Mouse (Mus musculus): ENCODE measurements at regions not wholly inside any gene's neighbourhood (a gene's known extent, or its start where the extent isn't known, plus 50 kb on each side); places are given as distances from the start of the nearest gene placed in this dataset.

- no peaks in the 10 kb centered on the region for H3K4me1 ChIP-seq
- no peaks in the 10 kb centered on the region for H3K36me3 ChIP-seq
- 71% methylated on average over 5 of the region's 5 CpGs for WGBS
- no peak overlapping the region for H3K4me2 ChIP-seq
- no peak for ATAC-seq (ENCODE audit: insufficient read depth, low FRiP score, low read depth)
- H3K9ac ChIP-seq, result no peak overlapping the region
- no peaks in the 10 kb centered on the region for H3K9me3 ChIP-seq
- H3K27me3 ChIP-seq (replicated peaks), result no peaks in the 10 kb centered on the region
- no peak overlapping the region for H3K4me3 ChIP-seq (replicated peaks)
- H3K27ac ChIP-seq, result no peak overlapping the region
Measured at GRCm38 (mm10) chr4:34475792-34476448, 74.8 kb upstream of the Akirin2 start.

- no peak overlapping the region for H3K9ac ChIP-seq
- H3K36me3 ChIP-seq, result no peaks in the 10 kb centered on the region
- no peak overlapping the region for H3K4me3 ChIP-seq (replicated peaks)
- H3K27ac ChIP-seq, result no peak overlapping the region
- no peak for ATAC-seq (ENCODE audit: insufficient read depth, low FRiP score, low read depth)
- no peaks in the 10 kb centered on the region for H3K4me1 ChIP-seq
- WGBS, result 34% methylated on average over 1 of the region's 1 CpGs
- no peaks in the 10 kb centered on the region for H3K9me3 ChIP-seq
- H3K4me2 ChIP-seq, result no peak overlapping the region
- no peaks in the 10 kb centered on the region for H3K27me3 ChIP-seq (replicated peaks)
Measured at GRCm38 (mm10) chr4:34484273-34484672, 66.5 kb upstream of the Akirin2 start.

- no peak for ATAC-seq (ENCODE audit: insufficient read depth, low FRiP score, low read depth)
- WGBS, result 77% methylated on average over 17 of the region's 17 CpGs
- no peak overlapping the region for H3K27ac ChIP-seq
Measured at GRCm38 (mm10) chr4:34485574-34485973, 65.2 kb upstream of the Akirin2 start.

GRCm38 (mm10) chr4:34494961-34495723 is 55.6 kb upstream of the Akirin2 start:
- ATAC-seq (ENCODE audit: insufficient read depth, low FRiP score, low read depth), result no peak

More at GRCm38 (mm10) chr4:34485574-34485973, 65.2 kb upstream of the Akirin2 start:
- no peak overlapping the region for H3K9ac ChIP-seq
- H3K4me3 ChIP-seq (replicated peaks), result no peak overlapping the region
- H3K36me3 ChIP-seq, result no peaks in the 10 kb centered on the region
- H3K4me2 ChIP-seq, result no peak overlapping the region
- no peaks in the 10 kb centered on the region for H3K9me3 ChIP-seq
- H3K4me1 ChIP-seq, result no peaks in the 10 kb centered on the region
- H3K27me3 ChIP-seq (replicated peaks), result no peaks in the 10 kb centered on the region

GRCm38 (mm10) chr4:34498325-34498724 is 52.4 kb upstream of the Akirin2 start:
- no peak overlapping the region for H3K27ac ChIP-seq
- H3K4me2 ChIP-seq, result no peak overlapping the region
- no peaks in the 10 kb centered on the region for H3K4me1 ChIP-seq
- WGBS, result 87% methylated on average over 9 of the region's 9 CpGs
- no peaks in the 10 kb centered on the region for H3K27me3 ChIP-seq (replicated peaks)
- H3K4me3 ChIP-seq (replicated peaks), result no peak overlapping the region
- H3K9me3 ChIP-seq, result no peaks in the 10 kb centered on the region
- H3K9ac ChIP-seq, result no peak overlapping the region
- ATAC-seq (ENCODE audit: insufficient read depth, low FRiP score, low read depth), result no peak
- H3K36me3 ChIP-seq, result no peaks in the 10 kb centered on the region

More at GRCm38 (mm10) chr4:34494961-34495723, 55.6 kb upstream of the Akirin2 start:
- Histone ChIP-seq H3K9me3 (no peaks in the 10 kb centered on the region), H3K9ac (no peak overlapping the region), H3K4me1 (no peaks in the 10 kb centered on the region), H3K27ac (no peak overlapping the region), H3K4me3 (replicated peaks) (no peak overlapping the region), H3K27me3 (replicated peaks) (no peaks in the 10 kb centered on the region), H3K36me3 (no peaks in the 10 kb centered on the region), H3K4me2 (no peak overlapping the region)
- 78% methylated on average over 10 of the region's 10 CpGs for WGBS

- WGBS, result 93% methylated on average over 7 of the region's 7 CpGs
- ATAC-seq (ENCODE audit: insufficient read depth, low FRiP score, low read depth), result no peak
- H3K36me3 ChIP-seq, result no peaks in the 10 kb centered on the region
- H3K27ac ChIP-seq, result no peak overlapping the region
- no peaks in the 10 kb centered on the region for H3K4me1 ChIP-seq
- H3K9me3 ChIP-seq, result no peaks in the 10 kb centered on the region
- H3K4me3 ChIP-seq (replicated peaks), result no peak overlapping the region
- H3K4me2 ChIP-seq, result no peak overlapping the region
- no peaks in the 10 kb centered on the region for H3K27me3 ChIP-seq (replicated peaks)
- H3K9ac ChIP-seq, result no peak overlapping the region
Measured at GRCm38 (mm10) chr4:34498781-34499180, 52.0 kb upstream of the Akirin2 start.

GRCm38 (mm10) chr4:34499731-34500130 is 51.0 kb upstream of the Akirin2 start:
- H3K36me3 ChIP-seq, result no peaks in the 10 kb centered on the region
- no peak overlapping the region for H3K27ac ChIP-seq
- WGBS, result 90% methylated on average over 3 of the region's 3 CpGs
- ATAC-seq (ENCODE audit: insufficient read depth, low FRiP score, low read depth), result no peak
- H3K9me3 ChIP-seq, result no peaks in the 10 kb centered on the region
- H3K4me3 ChIP-seq (replicated peaks), result no peak overlapping the region
- no peak overlapping the region for H3K9ac ChIP-seq
- H3K4me2 ChIP-seq, result no peak overlapping the region
- H3K27me3 ChIP-seq (replicated peaks), result no peaks in the 10 kb centered on the region
- no peaks in the 10 kb centered on the region for H3K4me1 ChIP-seq

Measured in stomach, embryonic 15.5 days (tissue).